Mouse (Mus musculus): Measurements from ENCODE around the gene Mef2d.

Mef2d gene

GRCm38 (mm10) chr3:88148776-88149509 lies 6.8 kb downstream of the Mef2d start:
- intact Hi-C loops (cut with DNase I), result loop anchor here (1.0 kb wide), 1 partner anchor 24 kb away; no protein-coding TSS in a partner anchor

GRCm38 (mm10) chr3:88149510-88149974 lies 7.4 kb downstream of the Mef2d start:
- intact Hi-C loops (cut with DNase I), result loop anchor here (1.0 kb wide), 1 partner anchor 24 kb away; no protein-coding TSS in a partner anchor

GRCm38 (mm10) chr3:88150061-88150998 lies 8.2 kb downstream of the Mef2d start:
- intact Hi-C loops (cut with DNase I), result no loop called here

- intact Hi-C loops (cut with DNase I), result no loop called here
These were observed 8.8 kb downstream of the Mef2d start for GRCm38 (mm10) chr3:88150999-88151364.

- intact Hi-C loops (cut with DNase I), result no loop called here
These were observed 9.9 kb downstream of the Mef2d start for GRCm38 (mm10) chr3:88152056-88152455.

GRCm38 (mm10) chr3:88153290-88154011 lies 11.3 kb downstream of the Mef2d start:
- intact Hi-C loops (cut with DNase I), result no loop called here

- intact Hi-C loops (cut with DNase I), result no loop called here
These were observed 12.1 kb downstream of the Mef2d start for GRCm38 (mm10) chr3:88154236-88154635.

- intact Hi-C loops (cut with DNase I), result no loop called here
These were observed 14.6 kb downstream of the Mef2d start for GRCm38 (mm10) chr3:88156817-88157216.

- intact Hi-C loops (cut with DNase I), result no loop called here
These were observed 15.8 kb downstream of the Mef2d start for GRCm38 (mm10) chr3:88157771-88158597.

- intact Hi-C loops (cut with DNase I), result no loop called here
These were observed 16.8 kb downstream of the Mef2d start for GRCm38 (mm10) chr3:88158991-88159390.

- intact Hi-C loops (cut with DNase I), result no loop called here
These were observed 18.7 kb downstream of the Mef2d start for GRCm38 (mm10) chr3:88160856-88161255.

GRCm38 (mm10) chr3:88162259-88162658 lies 20.1 kb downstream of the Mef2d start:
- intact Hi-C loops (cut with DNase I), result no loop called here

GRCm38 (mm10) chr3:88162811-88163210 lies 20.6 kb downstream of the Mef2d start:
- intact Hi-C loops (cut with DNase I), result no loop called here

GRCm38 (mm10) chr3:88163847-88164246 lies 21.7 kb downstream of the Mef2d start:
- intact Hi-C loops (cut with DNase I), result no loop called here

GRCm38 (mm10) chr3:88164263-88164662 lies 22.1 kb downstream of the Mef2d start:
- intact Hi-C loops (cut with DNase I), result no loop called here

- intact Hi-C loops (cut with DNase I), result no loop called here
These were observed 23.9 kb downstream of the Mef2d start for GRCm38 (mm10) chr3:88166056-88166455.

GRCm38 (mm10) chr3:88170361-88170760 lies 28.2 kb downstream of the Mef2d start:
- intact Hi-C loops (cut with DNase I), result loop anchor here (5.0 kb wide), 1 partner anchor 33 kb away; no protein-coding TSS in a partner anchor

- intact Hi-C loops (cut with DNase I), result loop anchor here (5.0 kb wide), 1 partner anchor 35 kb away; no protein-coding TSS in a partner anchor
These were observed 30.3 kb downstream of the Mef2d start for GRCm38 (mm10) chr3:88172440-88172839.

- intact Hi-C loops (cut with DNase I), result loop anchor here (1.0 to 5.0 kb wide), 3 partner anchors 24 to 86 kb away; no protein-coding TSS in a partner anchor
These were observed 31.2 kb downstream of the Mef2d start for GRCm38 (mm10) chr3:88173375-88173774.

- intact Hi-C loops (cut with DNase I), result loop anchor here (5.0 kb wide), 1 partner anchor 38 kb away; no protein-coding TSS in a partner anchor
These were observed 32.7 kb downstream of the Mef2d start for GRCm38 (mm10) chr3:88174894-88175293.
